Mouse (Mus musculus): ENCODE measurements around the gene Mrto4. TPM values are rescaled to one million over a fixed set of nuclear protein-coding genes. Genes with fewer than 3 reads are reported as not detected.

Gene Mrto4
- total RNA-seq, 1 experiment from 2014 or later: 55.0 TPM

DNA sequence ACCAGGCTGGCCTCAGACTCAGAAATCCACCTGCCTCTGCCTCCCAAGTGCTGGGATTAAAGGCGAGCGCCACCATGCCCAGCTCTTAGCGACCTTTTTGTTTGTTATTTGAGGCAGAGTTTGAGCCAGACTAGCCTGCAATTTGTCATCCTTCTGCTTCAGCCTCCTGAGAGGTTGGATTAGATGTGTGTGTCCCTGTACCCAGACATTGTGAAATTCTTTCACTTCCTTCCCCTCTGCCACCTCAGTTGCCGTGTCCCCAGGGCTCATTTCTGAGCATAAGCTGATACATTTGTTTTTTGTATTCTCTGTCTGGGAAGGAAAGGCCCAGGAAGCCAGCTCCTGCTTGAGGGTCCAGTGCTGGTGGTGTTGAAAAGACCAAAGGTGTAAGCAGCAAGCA, 11.5 kb downstream of the Mrto4 start:
- DNase-seq: no peak

DNA sequence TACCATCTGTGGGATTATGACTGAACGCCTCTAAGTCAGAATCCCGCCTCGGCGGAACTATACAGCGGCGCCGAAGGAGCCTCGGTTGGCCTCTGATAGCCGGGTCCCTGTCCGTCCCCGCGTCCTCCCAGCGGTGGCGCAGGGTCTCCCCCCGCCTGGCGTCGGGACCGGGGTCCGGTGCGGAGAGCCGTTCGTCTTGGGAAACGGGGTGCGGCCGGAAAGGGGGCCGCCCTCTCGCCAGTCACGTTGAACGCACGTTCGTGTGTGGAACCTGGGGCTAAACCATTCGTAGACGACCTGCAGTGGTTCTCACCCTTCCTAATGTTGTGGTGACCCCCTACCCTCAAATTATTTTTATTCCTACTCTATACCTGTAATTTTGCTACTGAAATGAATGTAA, 14.2 kb downstream of the Mrto4 start:
- DNase-seq: no peak

DNA sequence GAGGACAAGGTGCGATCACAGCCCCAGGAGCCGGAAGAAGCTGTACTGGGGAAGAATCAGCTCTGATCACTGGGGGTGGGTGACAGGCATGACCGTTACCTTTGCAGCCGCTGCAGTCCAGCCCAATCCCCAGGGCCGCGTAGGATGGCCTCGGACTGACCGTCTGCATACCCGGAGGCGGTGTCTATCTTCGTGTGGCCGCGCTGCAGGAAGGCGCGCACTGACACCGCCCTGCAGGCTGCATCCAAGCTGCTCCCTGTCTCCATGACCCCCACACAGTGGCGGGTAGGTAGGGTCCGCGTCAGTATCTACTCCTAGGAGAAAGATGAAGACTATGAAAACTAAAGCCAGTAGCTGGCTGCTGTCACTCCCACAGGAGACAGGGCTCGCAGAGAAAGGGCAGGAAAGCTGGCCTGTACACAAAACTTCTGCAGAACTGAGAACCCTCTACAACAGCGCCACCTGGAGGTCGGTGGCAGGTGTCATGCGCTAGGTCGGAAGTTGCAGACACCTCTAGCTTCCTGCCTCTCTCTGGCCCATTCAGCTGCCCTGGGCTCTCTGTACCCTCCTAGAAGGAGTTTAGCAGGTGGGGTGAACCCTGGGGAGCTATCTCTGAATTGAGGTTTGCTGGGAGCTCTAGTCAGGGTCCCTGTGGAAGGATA, 15.4 kb downstream of the Mrto4 start:
- DNase-seq: peak; percentile 93

DNA sequence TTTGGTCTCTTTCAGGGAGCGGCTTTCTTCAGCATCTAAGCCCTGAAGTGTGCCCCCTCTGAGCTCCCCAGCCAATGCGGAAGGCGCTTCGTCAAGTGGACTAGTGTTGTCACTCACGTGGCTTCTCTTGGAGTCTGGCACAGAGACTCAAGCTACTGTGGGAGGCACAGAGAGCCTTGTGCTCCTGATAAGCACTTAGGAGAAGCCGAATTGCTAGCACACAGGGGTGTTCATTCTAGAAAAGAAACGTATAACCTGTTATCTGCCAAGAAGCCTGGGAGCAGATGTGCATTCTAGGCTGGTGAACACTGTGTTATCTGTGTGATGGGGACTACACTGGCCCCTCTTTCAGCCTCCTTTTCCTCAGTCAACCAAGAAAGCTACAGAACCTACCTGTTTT, 16.9 kb downstream of the Mrto4 start:
- DNase-seq: no peak

DNA sequence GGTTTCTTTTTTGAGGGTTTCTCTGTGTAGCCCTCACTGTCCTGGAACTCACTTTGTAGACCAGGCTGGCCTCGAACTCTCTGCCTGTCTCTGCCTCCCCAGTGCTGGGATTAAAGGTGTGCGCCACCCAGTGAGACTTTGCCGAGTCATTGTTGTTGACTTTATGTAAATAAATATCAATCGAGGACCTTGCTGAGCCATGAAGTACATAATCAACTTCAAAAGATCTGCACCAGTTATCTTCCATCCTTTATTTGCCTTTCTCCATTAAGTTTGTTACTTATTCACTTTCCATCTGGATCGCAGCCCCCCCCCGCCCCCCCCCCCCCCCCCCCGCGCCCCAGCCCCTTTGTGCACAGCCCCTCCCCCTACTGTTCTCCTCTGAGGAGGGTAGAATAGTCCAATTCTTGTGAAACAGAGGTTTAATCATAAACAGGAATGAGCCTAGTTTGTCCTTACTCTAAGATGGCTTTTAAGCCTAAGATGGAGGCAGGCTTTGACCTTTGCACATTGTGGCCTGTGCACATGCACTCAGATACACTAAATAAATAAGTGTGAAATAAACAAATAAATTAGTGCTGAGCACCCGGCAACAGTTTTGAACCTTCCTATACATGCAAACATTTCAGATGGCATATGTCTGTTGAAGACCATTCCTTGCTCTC, 17.6 kb downstream of the Mrto4 start:
- no peak for DNase-seq

DNA sequence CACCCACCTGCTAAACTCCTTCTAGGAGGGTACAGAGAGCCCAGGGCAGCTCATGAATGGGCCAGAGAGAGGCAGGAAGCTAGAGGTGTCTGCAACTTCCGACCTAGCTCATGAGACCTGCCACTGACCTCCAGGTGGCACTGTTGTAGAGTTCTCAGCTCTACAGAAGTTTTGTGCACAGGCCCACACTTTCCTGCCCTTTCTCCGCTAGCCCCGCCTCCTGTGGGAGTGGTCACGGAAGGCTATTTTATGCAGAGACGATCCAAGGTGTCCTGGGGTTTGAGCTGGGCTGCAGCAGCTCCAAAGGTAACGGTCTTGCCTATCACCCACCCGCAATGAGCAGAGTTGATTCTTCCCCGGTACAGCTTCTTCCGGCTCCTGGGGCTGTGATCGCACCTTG, 21.8 kb downstream of the Mrto4 start:
- peak; percentile 90 for DNase-seq

DNA sequence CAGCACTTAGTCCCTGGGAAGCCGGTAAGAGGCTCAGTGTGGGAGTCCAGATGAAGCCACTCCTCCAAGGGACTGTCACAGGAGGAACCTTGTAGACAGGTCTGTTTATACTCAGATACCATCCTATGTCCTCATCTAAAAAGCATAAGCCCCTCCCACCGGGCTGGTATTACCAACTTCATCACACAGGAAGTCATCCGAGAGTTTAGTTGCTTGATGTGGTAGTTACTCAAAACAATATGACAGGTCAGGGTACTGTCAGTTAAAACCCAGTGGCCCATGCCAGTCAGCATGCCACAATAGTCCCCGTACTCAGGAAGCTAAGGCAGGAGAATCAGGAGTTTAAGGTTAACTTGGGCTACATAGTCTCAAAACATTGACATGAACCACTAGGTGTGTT, 32.6 kb downstream of the Mrto4 start:
- no peak for DNase-seq

DNA sequence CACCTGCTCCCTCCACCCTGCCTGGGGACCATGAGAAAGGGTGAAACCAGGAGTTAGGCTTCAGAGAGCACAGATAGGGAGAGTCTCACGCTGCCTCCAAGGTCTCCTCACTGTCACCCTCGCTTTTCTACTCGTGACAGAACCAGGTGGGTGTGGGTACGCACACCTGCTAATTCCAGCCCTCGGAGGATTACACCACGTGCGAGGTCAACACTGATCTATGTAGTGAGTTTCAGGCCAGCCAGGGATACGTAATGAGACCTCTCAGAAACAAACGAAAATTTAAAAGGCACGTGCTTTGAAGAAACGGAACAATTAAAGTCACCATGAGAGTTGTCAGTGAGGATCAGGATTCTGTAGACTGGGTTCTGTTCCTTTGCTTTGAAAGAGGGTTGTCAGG, 33.9 kb downstream of the Mrto4 start:
- no peak for DNase-seq

DNA sequence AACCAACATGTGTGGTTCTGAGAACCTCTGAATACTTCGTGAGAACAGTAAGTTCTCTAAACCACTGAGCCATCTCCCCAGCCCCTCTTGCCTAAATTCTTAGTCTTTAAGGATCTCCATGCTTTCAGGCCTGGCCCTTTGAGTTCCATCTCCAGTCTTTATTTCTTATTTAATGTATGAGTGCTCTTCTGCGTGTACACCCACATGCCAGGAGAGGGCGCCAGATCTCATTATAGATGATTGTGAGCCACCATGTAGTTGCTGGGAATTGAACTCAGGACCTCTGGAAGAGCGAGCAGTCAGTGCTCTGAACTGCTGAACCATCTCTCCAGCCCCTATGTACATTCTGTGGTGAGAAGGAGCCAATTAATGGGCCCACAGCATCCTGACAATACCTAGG, 39.7 kb downstream of the Mrto4 start:
- peak; percentile 66 for DNase-seq

DNA sequence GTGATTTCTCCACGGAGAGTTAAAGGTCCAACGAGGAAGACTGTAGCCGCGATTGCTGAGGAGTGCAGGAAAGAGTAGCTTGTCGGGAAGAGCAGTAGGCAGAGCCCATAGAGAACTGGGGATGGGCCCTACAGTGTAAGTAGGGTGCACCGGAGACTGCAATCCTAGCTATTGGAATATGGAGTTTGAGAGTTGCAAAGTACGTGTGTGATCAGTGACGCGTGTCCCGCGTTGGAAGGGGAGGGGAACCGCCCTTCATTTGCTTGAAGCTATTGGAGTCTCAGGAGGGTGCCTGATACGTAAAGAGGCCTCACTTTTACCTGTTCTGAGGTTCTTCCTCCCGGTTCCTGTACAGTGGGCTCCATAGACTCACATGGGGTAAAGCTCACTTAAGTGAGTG, 40.7 kb downstream of the Mrto4 start:
- DNase-seq: no peak

DNA sequence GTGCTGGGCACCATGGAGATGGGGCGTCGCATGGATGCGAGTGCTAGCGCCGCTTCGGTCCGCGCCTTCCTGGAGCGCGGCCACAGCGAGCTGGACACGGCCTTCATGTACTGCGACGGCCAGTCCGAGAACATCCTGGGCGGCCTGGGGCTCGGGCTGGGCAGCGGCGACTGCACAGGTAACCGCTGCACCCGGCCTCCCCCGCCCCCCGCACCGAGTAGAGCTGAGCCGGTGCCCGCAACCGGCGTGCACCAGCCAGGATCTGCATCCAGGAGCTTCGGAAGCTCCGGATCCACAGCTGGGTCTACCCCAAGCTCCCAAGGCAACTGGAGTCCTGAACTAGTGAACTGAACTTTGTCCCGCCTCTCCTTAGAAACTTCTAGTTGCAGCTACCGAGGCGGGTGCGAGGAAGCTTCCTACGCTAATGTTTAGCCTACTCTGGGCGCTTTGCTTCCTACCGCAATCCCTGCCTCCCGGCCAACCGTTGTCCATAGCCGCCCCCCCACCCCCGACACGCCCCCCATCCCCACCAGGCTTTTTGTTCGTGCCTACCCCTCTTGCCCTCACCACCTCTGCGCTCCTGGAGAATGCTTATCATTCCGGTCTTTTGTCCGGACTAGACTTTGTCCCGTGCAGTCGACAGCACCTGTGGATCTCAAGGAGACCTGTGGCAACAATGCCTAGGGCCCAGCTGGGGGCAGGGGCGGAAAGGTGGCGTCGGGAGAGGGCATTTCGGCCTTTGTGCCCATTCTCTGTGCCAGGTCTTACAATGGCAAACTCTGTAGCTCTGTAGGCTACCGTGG, 41.3 kb downstream of the Mrto4 start:
- DNase-seq: no peak

DNA sequence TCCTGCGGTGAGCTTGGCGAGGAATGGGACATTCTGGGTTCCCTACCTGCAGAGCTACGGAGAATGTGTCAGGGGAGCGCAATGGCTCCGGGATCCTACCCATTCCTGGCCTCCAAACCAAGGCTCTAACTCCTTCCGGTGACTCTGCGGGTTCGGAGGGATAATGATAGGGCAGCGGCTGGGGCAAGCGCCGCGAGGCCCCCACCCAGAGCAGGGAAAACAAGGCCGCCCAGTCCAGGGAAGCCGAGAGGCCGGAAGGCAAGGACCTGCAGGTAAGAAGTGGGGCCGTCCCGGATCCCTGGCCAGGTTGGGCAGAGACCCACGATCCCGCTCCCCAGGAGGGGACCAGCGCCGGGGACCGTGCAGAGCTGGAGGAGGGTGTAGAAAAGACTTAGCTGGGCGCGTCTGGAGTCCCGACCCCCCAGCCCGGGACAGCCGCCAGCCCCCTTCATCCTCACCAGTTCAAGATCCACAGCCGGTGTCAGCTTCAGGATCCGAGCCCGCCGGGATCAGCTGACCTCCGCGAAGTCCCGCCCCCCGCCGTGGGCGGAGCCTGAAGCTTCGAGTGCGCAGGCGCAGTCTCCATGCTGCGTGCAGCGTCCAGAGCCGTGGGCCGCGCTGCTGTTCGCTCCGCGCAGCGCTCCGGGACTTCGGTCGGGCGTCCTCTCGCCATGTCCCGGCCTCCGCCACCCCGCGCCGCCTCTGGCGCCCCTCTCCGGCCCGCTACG, 42.0 kb downstream of the Mrto4 start, which contains the start of the genes Pqlc2 and Akr7a5:
Pqlc2 (minus strand) TSS at position 538 of the 728 bp plus-strand sequence.
Akr7a5 (plus strand) TSS at position 574 of the 728 bp plus-strand sequence.
- DNase-seq: peak; percentile 99

DNA sequence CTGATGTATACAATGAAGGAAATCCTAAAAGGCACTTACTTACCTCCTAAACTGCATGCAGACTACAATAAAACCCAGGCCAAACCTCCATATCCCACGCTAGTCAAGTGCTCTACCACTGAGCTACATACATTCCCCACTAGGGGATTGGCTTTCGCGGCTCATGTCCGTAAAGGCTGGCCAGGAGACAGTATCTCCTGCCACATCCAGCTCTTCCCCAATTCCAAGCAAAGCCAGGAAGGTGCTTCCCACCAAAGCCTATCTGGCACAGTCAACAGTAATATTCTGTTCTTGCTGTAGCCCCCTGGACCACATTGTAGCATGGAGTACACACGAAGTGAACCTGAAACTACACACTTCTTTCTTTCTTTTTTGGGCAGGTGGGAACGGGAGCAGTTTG, 42.7 kb downstream of the Mrto4 start:
- no peak for DNase-seq

DNA sequence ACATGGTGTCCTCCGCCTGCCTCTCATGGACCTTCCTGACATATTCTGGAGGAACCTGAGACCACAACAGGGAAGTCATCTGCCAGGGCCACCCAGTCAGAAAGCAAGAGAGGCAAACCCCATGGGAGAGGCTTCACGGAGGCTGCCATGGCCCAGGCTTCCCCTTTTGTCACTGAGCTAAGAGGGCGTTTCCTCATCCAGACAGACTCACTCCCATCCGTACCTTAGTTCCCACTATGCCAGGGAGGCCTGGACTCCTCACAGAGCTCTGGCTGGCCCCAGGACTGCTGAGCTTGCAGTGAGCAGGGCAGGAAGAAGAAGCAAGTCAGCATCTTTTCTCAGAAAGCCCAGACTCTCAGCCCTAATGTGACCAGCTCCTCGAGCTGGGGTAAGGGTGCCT, 44.5 kb downstream of the Mrto4 start:
- DNase-seq: no peak

DNA sequence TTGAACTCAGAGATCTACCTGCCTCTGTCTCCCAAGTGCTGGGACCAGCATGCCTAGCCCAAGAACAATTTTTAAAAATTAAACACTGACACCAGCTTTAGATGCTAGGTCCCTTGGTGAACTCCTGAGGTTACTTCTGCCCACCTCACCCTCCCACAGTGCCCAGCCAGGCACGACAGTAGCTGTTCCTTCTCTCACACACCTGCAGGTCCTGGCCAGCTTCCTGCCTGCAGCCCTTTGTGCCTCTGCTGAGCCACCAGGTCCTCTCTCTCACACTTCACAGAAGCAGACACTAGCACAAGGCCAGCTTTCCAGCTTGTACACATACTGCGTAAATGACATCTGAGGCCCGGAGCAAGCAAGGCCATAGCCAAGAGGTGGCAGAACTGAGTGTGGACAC, 46.9 kb downstream of the Mrto4 start:
- DNase-seq: no peak

DNA sequence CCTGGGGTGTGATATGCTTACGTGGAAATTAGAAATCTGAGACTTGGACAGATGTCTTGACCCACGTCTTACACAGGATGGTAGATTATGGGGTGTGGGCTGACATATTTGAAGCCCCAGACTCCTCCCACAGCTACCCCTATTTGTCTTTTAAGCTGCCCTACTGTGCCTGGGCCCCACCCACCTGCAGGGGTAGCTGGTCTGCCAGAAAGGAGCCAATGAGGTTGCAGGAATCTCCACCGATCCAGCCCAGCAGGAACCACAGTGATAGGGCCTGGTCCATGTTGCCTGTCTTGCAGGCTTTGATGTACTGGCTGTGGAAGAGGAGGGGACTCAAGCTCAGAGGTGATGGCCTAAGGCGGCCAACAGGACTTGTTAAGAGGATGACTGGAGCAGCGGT, 50.1 kb downstream of the Mrto4 start:
- no peak for DNase-seq

DNA sequence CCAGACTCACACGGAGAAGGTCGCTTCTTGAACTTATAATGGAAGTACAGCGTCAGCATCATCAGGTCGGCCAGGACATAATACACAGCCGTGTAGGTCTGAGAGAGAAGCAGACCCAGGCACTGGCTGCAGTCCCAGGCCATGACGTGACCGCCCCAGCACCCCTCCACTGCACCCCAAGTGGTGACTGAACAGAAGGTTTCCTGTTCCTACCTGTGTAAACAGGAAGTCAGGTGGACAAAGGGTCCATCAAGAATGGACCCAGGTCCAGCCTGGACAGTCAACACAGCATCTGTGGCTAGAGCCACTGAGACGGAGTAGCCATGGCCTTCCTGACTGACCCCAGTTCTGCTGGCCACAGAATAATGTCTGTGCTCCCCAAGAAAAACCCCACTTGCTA, 50.6 kb downstream of the Mrto4 start:
- no peak for DNase-seq

DNA sequence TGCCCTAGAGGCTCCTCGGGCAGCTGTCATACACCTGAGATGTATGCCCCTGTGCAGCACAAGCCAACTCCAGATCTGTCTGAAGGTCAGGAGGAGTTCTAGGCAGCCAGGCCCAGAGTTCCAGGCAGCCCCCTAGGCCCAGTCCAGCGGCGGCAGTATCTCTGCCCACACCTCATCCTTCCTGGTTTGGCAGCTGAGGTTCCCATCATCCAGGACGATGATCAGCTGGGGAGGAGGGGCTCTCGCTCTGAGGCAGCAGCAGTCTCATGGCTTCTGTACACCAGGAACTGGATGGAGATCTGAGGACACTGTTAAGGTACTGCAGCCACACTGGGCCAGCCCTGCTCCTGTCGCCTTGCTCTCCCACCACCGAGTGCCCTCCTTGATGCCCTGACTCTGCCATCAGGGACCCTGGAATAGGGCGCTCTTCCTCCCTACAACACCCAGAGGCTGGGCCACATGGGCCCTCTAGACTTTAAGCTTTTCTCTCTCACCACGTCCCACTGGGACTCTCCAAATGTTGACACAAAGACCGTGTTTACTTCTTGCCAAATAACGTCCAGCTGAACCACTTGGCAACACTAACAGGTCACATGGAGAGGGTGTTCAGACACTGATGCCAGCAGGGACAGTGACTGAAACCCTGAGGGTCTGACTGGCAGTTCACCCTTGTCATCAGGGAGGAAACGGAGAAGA, 53.6 kb downstream of the Mrto4 start:
- DNase-seq: no peak

DNA sequence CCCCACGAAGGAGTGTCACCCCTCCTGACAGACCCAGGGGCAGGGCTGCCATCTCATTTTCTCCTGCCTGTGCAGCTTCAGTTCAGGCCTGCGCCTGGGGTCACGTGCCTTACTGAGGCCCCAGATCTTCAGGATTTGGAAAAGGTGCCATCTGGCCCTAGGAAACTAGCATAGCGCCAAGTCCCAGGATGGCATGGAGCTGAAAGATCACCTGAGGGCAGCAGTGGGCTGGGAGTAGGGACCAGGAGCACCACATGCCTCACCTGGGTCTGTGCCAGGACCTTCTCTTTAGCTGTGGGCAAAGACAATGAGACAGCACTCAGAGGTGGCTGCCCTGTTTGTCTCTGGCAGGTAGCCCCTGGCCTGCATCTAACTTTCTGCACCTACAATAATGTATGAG, 54.8 kb downstream of the Mrto4 start:
- DNase-seq: peak; percentile 79

Measured in adrenal gland, postnatal 14 days (tissue).